Mouse (Mus musculus) thymus, postnatal 36 days (tissue): Measurements from ENCODE around the gene Eno3.
A peak's percentile ranks its signal among the peaks of the same experiment; 100 is the strongest.

Experiments
- DNase-seq, 2 experiments: peaks; one replicate each; pipeline ENCODE4 v3.0.0; 2022; ENCODE audit warnings: mixed read lengths in 2 of 2

Eno3 gene

GRCm38 (mm10) chr11:70683640-70684039, 26.6 kb downstream of the Eno3 start:
- DNase-seq = no peak

GRCm38 (mm10) chr11:70686901-70687566, 30.0 kb downstream of the Eno3 start:
- no peak for DNase-seq

GRCm38 (mm10) chr11:70687601-70688199, 30.7 kb downstream of the Eno3 start, which contains the start of gene Camta2:
Camta2 (minus strand) TSS chr11:70688105.
- DNase-seq = peak; percentile 89 to 90

- DNase-seq = no peak
These were observed 31.4 kb downstream of the Eno3 start for GRCm38 (mm10) chr11:70688372-70688771.

DNA sequence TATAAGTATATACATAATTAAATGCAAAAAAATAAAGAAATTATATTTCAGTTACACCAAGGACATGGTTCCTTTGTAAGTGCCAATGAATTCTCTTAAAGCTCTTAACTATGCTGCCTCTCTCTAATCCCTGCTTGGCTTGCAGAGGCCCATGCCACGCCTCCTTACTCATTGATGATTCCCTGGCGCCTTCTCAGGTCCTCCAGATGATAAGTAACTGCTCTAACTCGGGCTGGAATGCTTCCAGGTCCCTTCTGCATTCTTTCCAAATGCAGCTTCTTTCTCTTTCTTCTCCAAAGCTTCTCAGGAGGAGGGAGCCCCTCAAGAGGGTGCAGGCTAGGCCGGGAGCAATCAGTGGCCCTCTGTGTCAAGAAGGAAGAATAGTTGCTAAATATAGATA, 32.6 kb downstream of the Eno3 start:
- no peak for DNase-seq

DNA sequence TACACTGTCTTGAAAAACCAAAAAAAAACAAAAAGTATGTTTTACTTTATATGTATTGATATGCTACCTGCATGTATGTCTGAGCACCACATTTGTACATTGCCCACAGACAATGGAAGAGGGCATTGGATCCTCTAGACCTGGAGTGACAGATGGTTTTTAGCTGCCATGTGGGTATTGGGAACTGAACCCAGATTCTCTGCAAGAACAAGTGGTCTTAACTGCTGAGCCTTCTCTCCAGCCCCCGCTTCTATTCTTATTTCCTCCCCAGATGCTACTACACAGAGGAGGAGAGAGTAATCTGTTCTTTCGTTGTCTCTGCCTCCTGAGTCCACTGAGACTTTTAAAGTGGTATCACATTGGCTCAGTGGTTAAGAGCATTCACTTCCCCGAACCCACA, 36.5 kb downstream of the Eno3 start:
- DNase-seq = no peak

DNA sequence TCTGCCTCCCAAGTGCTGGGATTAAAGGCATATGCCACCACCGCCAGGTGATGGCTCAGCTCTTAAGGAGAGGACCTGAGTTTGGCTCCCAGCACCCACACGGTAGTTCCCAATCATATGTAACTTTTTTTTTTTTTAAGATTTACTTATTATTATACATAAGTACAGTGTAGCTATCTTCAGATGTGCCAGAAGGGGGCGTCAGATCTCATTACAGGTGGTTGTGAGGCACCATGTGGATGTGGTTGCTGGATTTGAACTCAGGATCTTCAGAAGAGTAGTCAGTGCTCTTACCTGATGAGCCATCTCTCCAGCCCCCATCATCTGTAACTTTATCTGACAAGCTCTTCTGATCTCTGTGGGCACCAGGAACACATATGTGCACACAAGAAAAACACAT, 40.4 kb downstream of the Eno3 start:
- no peak for DNase-seq

DNA sequence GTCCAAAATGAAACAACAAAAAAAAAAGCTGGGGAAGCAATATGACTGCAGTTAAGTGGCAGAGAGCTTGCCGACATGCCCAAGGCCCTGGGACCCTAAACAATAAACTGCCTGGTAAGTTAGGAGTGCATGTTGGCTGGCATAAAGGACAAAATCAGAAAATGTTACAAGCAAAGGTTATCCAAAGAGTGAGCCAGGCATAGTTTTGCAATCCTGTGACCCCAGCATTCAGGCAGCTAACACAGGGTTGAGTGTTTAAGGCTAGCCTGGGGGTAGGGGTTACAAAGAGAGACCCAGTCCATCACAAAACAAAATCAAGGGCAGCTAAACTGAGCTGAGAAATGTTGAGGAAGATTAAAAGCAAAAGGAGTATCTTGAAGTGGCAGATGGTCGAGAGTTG, 42.0 kb downstream of the Eno3 start:
- no peak for DNase-seq

DNA sequence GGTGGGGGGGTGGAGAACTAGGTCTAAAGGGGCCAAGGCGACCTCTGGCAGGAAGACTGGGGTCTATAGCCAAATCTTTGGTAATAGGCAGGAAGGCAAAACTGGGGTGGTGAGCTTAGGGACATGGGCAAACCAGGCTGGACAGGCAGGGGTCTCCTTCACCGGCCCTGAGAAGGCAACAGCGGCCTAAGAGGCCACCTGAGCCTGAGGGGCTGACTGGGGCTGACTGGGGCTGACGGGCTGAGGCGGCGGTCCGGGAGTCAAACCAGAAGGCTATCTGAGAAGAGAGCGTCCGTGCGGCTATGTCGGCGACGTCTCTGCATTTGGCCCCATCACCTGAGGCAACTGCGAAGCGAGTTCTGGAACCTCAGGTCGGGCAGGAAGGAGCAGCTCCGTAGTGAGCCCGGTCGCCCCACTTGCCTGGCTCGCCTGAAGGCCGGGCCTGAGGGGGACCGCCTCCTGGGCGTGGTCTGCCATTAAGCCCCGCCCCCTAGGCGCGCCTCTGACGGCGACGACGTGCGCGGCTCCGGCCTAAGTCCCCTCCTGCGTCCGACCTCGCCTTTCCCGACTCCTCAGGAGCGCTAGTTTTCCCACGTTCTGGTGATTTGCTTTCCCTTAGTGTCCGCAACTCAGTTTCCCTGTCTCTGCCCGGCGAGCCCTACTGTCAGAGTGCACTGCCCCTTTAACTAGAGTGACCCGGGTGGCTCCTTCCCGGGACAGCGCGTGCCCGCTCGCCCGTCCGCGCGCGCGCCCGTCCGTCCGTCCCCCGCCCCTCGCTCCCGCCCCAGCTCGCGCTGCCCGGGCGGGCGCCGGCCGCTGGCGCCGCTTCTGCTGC, 42.9 kb downstream of the Eno3 start, which contains the start of the genes Inca1 and Kif1c:
Inca1 (minus strand) TSS at position 434 of the 835 bp plus-strand sequence.
Kif1c (plus strand) TSS at position 827 of the 835 bp plus-strand sequence.
- peak; percentile 96 to 98 for DNase-seq

DNA sequence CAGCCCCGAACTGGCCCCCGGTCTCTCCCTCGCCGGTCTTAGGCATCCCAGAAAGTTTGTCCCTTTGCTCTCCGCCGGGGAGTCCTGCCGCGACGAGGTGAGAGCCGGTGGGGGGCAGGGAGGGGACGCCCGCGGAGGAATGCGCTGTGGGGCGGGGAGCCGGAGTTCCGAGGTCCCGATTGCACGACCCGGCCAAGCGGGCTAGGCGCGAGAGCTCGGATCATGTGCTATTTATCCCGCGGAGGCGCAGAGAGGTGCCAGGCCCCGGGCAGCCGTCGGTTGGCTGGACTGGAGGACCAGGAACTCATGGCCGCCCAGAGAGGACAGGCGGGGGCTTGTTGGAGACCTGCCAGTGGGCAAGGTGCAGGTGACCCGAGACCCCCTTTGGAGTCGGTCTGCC, 43.6 kb downstream of the Eno3 start:
- peak; percentile 57 to 69 for DNase-seq

- DNase-seq = peak in 1 of 2 experiments; percentile 18
These were observed 44.4 kb downstream of the Eno3 start for GRCm38 (mm10) chr11:70701221-70701955.

GRCm38 (mm10) chr11:70701984-70702733, 45.2 kb downstream of the Eno3 start:
- no peak for DNase-seq

- DNase-seq = no peak
These were observed 45.8 kb downstream of the Eno3 start for GRCm38 (mm10) chr11:70702781-70703180.

DNA sequence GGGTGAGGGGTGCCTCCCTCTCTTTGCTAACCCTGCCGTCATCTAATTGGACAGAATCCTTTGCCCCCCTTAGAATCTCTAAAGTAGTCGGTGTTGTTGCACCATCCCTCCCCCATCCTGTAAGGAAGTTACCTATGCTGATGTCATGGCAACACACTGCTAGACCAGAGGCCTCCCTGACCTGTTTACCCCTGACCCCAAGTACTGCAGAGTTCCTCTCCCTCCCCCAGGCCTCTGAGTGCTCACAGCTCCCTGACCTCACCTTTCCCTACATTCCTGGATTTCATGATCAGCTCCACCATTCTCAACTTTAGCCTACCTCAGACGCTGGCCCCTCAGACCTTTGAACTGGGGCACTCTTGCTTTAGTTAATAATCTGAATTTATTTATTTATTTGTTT, 49.1 kb downstream of the Eno3 start:
- no peak for DNase-seq

DNA sequence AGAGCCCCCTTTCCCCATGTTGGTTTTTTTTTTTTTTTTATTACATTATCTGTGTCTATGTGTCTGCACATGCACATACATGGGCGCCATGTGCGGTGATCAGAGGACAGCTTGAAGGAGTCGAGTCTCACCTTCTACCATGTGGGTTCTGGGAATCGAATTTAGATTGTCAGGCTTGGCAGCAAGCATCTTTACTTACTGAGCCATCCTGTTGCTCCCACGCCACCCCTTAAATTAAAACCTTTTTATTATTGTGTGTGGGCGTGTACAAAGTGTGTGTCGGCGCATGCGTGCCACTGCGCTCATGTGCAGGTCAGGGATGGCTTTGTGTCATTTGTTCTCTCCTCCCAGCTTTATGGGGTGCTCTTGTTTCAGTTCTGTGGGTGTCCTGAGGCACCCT, 54.0 kb downstream of the Eno3 start:
- DNase-seq = no peak
